Mouse (Mus musculus): ENCODE data around the gene Pradc1. TPM values are rescaled to one million over a fixed set of nuclear protein-coding genes. Genes with fewer than 3 reads are reported as not detected.

The Pradc1 gene
- polyA plus RNA-seq (2015; fragmentation: Nextera tagmentation; extraction: Ambion mirVana): 18.5 and 22.6 TPM in 2 replicates

GRCm38 (mm10) chr6:85451664-85452410 is at the start of gene Pradc1:
Gene Pradc1, minus strand, starts transcription at chr6:85451970.
- Histone ChIP-seq H3K4me3 (peak within 1 kb of the TSS; percentile 78), H3K9me3 (no peaks in the 10 kb centered on the region), H3K4me2 (peak within 1 kb of the TSS; percentile 89), H3K36me3 (replicated peaks) (no peaks in the 10 kb centered on the region), H3K27ac (peak within 1 kb of the TSS; percentile 88), H3K9ac (peak within 1 kb of the TSS; percentile 78), H3K4me1 (peaks cover 47% of the 10 kb centered on the region), H3K27me3 (replicated peaks) (no peaks in the 10 kb centered on the region)
- peak; percentile 95 for ATAC-seq (replicated peaks)
- WGBS: under 1% methylated on average over 54 of the region's 54 CpGs

- WGBS: 81% methylated on average over 1 of the region's 1 CpGs
- Histone ChIP-seq H3K27ac (no peak overlapping the region), H3K9me3 (no peaks in the 10 kb centered on the region), H3K27me3 (replicated peaks) (no peaks in the 10 kb centered on the region), H3K4me1 (peaks cover 22% of the 10 kb centered on the region), H3K36me3 (replicated peaks) (no peaks in the 10 kb centered on the region), H3K4me3 (no peak overlapping the region), H3K9ac (no peak overlapping the region), H3K4me2 (no peak overlapping the region)
- ATAC-seq (replicated peaks): no peak
Measured at GRCm38 (mm10) chr6:85500416-85500815, 48.6 kb upstream of the Pradc1 start.

GRCm38 (mm10) chr6:85498147-85498546 is 46.4 kb upstream of the Pradc1 start:
- H3K4me3 ChIP-seq: no peak overlapping the region
- no peak overlapping the region for H3K27ac ChIP-seq
- no peak overlapping the region for H3K4me2 ChIP-seq
- WGBS: 76% methylated on average over 9 of the region's 9 CpGs
- no peaks in the 10 kb centered on the region for H3K36me3 ChIP-seq (replicated peaks)
- no peak for ATAC-seq (replicated peaks)
- no peaks in the 10 kb centered on the region for H3K27me3 ChIP-seq (replicated peaks)
- H3K9ac ChIP-seq: no peak overlapping the region
- peaks cover 20% of the 10 kb centered on the region for H3K4me1 ChIP-seq
- H3K9me3 ChIP-seq: no peaks in the 10 kb centered on the region

- Histone ChIP-seq H3K9ac (no peak overlapping the region), H3K9me3 (no peaks in the 10 kb centered on the region), H3K27me3 (replicated peaks) (no peaks in the 10 kb centered on the region), H3K36me3 (replicated peaks) (no peaks in the 10 kb centered on the region), H3K4me1 (peaks cover 15% of the 10 kb centered on the region), H3K27ac (no peak overlapping the region), H3K4me2 (no peak overlapping the region), H3K4me3 (no peak overlapping the region)
- ATAC-seq (replicated peaks): no peak
Measured at GRCm38 (mm10) chr6:85496976-85497375, 45.2 kb upstream of the Pradc1 start.

GRCm38 (mm10) chr6:85491606-85492005 is 39.8 kb upstream of the Pradc1 start:
- Histone ChIP-seq H3K4me2 (no peak overlapping the region), H3K4me3 (no peak overlapping the region), H3K9me3 (no peaks in the 10 kb centered on the region), H3K4me1 (no peaks in the 10 kb centered on the region), H3K27ac (no peak overlapping the region), H3K27me3 (replicated peaks) (peaks cover 4% of the 10 kb centered on the region), H3K9ac (no peak overlapping the region), H3K36me3 (replicated peaks) (no peaks in the 10 kb centered on the region)
- WGBS: 95% methylated on average over 3 of the region's 3 CpGs
- ATAC-seq (replicated peaks): no peak

GRCm38 (mm10) chr6:85490252-85490651 is 38.5 kb upstream of the Pradc1 start:
- no peak for ATAC-seq (replicated peaks)

GRCm38 (mm10) chr6:85489717-85490116 is 37.9 kb upstream of the Pradc1 start:
- Histone ChIP-seq H3K27me3 (replicated peaks) (peaks cover 22% of the 10 kb centered on the region), H3K36me3 (replicated peaks) (no peaks in the 10 kb centered on the region), H3K4me1 (peaks cover 1% of the 10 kb centered on the region), H3K4me2 (no peak overlapping the region), H3K9ac (no peak overlapping the region), H3K9me3 (no peaks in the 10 kb centered on the region), H3K4me3 (no peak overlapping the region), H3K27ac (no peak overlapping the region)
- WGBS: 78% methylated on average over 3 of the region's 3 CpGs
- no peak for ATAC-seq (replicated peaks)

More at GRCm38 (mm10) chr6:85490252-85490651, 38.5 kb upstream of the Pradc1 start:
- Histone ChIP-seq H3K4me1 (no peaks in the 10 kb centered on the region), H3K36me3 (replicated peaks) (no peaks in the 10 kb centered on the region), H3K9ac (no peak overlapping the region), H3K4me2 (no peak overlapping the region), H3K27me3 (replicated peaks) (peaks cover 17% of the 10 kb centered on the region), H3K27ac (no peak overlapping the region), H3K9me3 (no peaks in the 10 kb centered on the region), H3K4me3 (no peak overlapping the region)
- WGBS: 91% methylated on average over 4 of the region's 4 CpGs

- Histone ChIP-seq H3K4me1 (peaks cover 13% of the 10 kb centered on the region), H3K36me3 (replicated peaks) (no peaks in the 10 kb centered on the region), H3K27ac (no peak overlapping the region), H3K4me2 (no peak overlapping the region), H3K27me3 (replicated peaks) (peaks cover 35% of the 10 kb centered on the region), H3K4me3 (no peak overlapping the region), H3K9me3 (no peaks in the 10 kb centered on the region), H3K9ac (no peak overlapping the region)
- ATAC-seq (replicated peaks): no peak
- WGBS: 19% methylated on average over 4 of the region's 4 CpGs
Measured at GRCm38 (mm10) chr6:85488510-85488909, 36.7 kb upstream of the Pradc1 start.

- 68% methylated on average over 2 of the region's 2 CpGs for WGBS
- H3K36me3 ChIP-seq (replicated peaks): no peaks in the 10 kb centered on the region
- no peak overlapping the region for H3K9ac ChIP-seq
- H3K27me3 ChIP-seq (replicated peaks): peaks cover 35% of the 10 kb centered on the region
- H3K27ac ChIP-seq: no peak overlapping the region
- no peak for ATAC-seq (replicated peaks)
- no peaks in the 10 kb centered on the region for H3K9me3 ChIP-seq
- no peak overlapping the region for H3K4me3 ChIP-seq
- H3K4me1 ChIP-seq: peaks cover 13% of the 10 kb centered on the region
- no peak overlapping the region for H3K4me2 ChIP-seq
Measured at GRCm38 (mm10) chr6:85485738-85486137, 34.0 kb upstream of the Pradc1 start.

GRCm38 (mm10) chr6:85483843-85484721 is 32.3 kb upstream of the Pradc1 start:
- 5% methylated on average over 86 of the region's 92 CpGs for WGBS
- H3K27me3 ChIP-seq (replicated peaks): peaks cover 35% of the 10 kb centered on the region
- no peak overlapping the region for H3K27ac ChIP-seq
- ATAC-seq (replicated peaks): peak; percentile 40; the same call in 1 of the 2 replicates
- H3K36me3 ChIP-seq (replicated peaks): no peaks in the 10 kb centered on the region
- H3K9ac ChIP-seq: peak overlapping the region; percentile 15; the same call in 1 of the 2 replicates
- H3K9me3 ChIP-seq: no peaks in the 10 kb centered on the region
- peak overlapping the region; percentile 53 for H3K4me2 ChIP-seq
- peaks cover 13% of the 10 kb centered on the region for H3K4me1 ChIP-seq
- H3K4me3 ChIP-seq: peak overlapping the region; percentile 36

GRCm38 (mm10) chr6:85480685-85481084 is 28.9 kb upstream of the Pradc1 start:
- no peak overlapping the region for H3K27ac ChIP-seq
- H3K36me3 ChIP-seq (replicated peaks): no peaks in the 10 kb centered on the region
- no peaks in the 10 kb centered on the region for H3K9me3 ChIP-seq
- peaks cover 22% of the 10 kb centered on the region for H3K27me3 ChIP-seq (replicated peaks)
- no peak overlapping the region for H3K9ac ChIP-seq
- H3K4me3 ChIP-seq: no peak overlapping the region
- H3K4me2 ChIP-seq: no peak overlapping the region
- H3K4me1 ChIP-seq: peaks cover 13% of the 10 kb centered on the region
- ATAC-seq (replicated peaks): no peak
- WGBS: 71% methylated on average over 16 of the region's 16 CpGs

GRCm38 (mm10) chr6:85479979-85480378 is 28.2 kb upstream of the Pradc1 start:
- Histone ChIP-seq H3K27ac (no peak overlapping the region), H3K4me1 (peaks cover 13% of the 10 kb centered on the region), H3K4me3 (no peak overlapping the region), H3K9ac (no peak overlapping the region), H3K27me3 (replicated peaks) (peaks cover 15% of the 10 kb centered on the region), H3K36me3 (replicated peaks) (no peaks in the 10 kb centered on the region), H3K4me2 (no peak overlapping the region), H3K9me3 (no peaks in the 10 kb centered on the region)
- WGBS: 83% methylated on average over 5 of the region's 5 CpGs
- no peak for ATAC-seq (replicated peaks)

All from midbrain, embryonic 15.5 days (tissue).